Mouse (Mus musculus) kidney, postnatal 36 days (tissue): ENCODE measurements around the gene Capzb.

Experiments used
- DNase-seq, 2 experiments: peaks; one replicate each; pipeline ENCODE4 v3.0.0; 2021 to 2022; ENCODE audit warnings: mixed read lengths in 2 of 2

The Capzb gene

GRCm38 (mm10) chr4:139270168-139270567 is 77.5 kb downstream of the Capzb start:
- DNase-seq, result no peak

GRCm38 (mm10) chr4:139271562-139271961 is 78.9 kb downstream of the Capzb start:
- DNase-seq, result no peak

GRCm38 (mm10) chr4:139272951-139273680 is 80.4 kb downstream of the Capzb start:
- DNase-seq, result no peak

- no peak for DNase-seq
These were observed 81.9 kb downstream of the Capzb start for GRCm38 (mm10) chr4:139274573-139274972.

GRCm38 (mm10) chr4:139276411-139276810 is 83.7 kb downstream of the Capzb start:
- no peak for DNase-seq

- DNase-seq, result no peak
These were observed 87.8 kb downstream of the Capzb start for GRCm38 (mm10) chr4:139280530-139280929.

- peak; percentile 48 to 50 for DNase-seq
These were observed 89.2 kb downstream of the Capzb start for GRCm38 (mm10) chr4:139281791-139282345.

- peak; percentile 75 to 79 for DNase-seq
These were observed 90.3 kb downstream of the Capzb start for GRCm38 (mm10) chr4:139282955-139283417.

GRCm38 (mm10) chr4:139284877-139285276 is 92.2 kb downstream of the Capzb start:
- no peak for DNase-seq

GRCm38 (mm10) chr4:139286234-139286633 is 93.5 kb downstream of the Capzb start:
- DNase-seq, result no peak

GRCm38 (mm10) chr4:139287122-139287863 is 94.6 kb downstream of the Capzb start:
- peak; percentile 86 to 92 for DNase-seq

- DNase-seq, result peak; percentile 70 to 75
These were observed 96.3 kb downstream of the Capzb start for GRCm38 (mm10) chr4:139289017-139289416.

GRCm38 (mm10) chr4:139291099-139291498 is 98.4 kb downstream of the Capzb start:
- no peak for DNase-seq

GRCm38 (mm10) chr4:139292038-139292437 is 99.3 kb downstream of the Capzb start:
- DNase-seq, result no peak

GRCm38 (mm10) chr4:139297566-139297965 is 104.9 kb downstream of the Capzb start:
- DNase-seq, result peak; percentile 76 to 84

- DNase-seq, result no peak
These were observed 106.1 kb downstream of the Capzb start for GRCm38 (mm10) chr4:139298671-139299366.

- peak in 1 of 2 experiments; percentile 43 for DNase-seq
These were observed 109.1 kb downstream of the Capzb start for GRCm38 (mm10) chr4:139301780-139302179.

- DNase-seq, result no peak
These were observed 109.5 kb downstream of the Capzb start for GRCm38 (mm10) chr4:139302241-139302640.

- no peak for DNase-seq
These were observed 112.8 kb downstream of the Capzb start for GRCm38 (mm10) chr4:139305521-139305920.

- DNase-seq, result peak; percentile 67 to 73
These were observed 115.2 kb downstream of the Capzb start for GRCm38 (mm10) chr4:139307916-139308315.

GRCm38 (mm10) chr4:139309651-139310050 is 117.0 kb downstream of the Capzb start:
- no peak for DNase-seq

- DNase-seq, result peak; percentile 98 to 99
These were observed 117.6 kb downstream of the Capzb start, which contains the start of the genes Pqlc2 and Akr7a5 for GRCm38 (mm10) chr4:139310171-139310898. Pqlc2 (minus strand) TSS chr4:139310708. Akr7a5 (plus strand) TSS chr4:139310744.
